In genomic region chr4:149308491-149308820, GRCm38 (mm10) we compare ENCODE assay signal across 8 mouse cellular contexts. TPM values are rescaled to one million over a fixed set of nuclear protein-coding genes. Genes with fewer than 3 reads are reported as not detected.
A peak's percentile ranks its signal among the peaks of the same experiment; 100 is the strongest.
DNase-seq lines count a peak whose midpoint lies in the region; ATAC-seq and TF ChIP-seq lines count a peak whose summit lies in the region.

No protein-coding gene starts in this region.

- ATAC-seq in liver, embryonic 15.5 days (ENCODE audit: insufficient read depth), result no peak

- peaks cover 8% of the 10 kb centered on the region for H3K4me1 ChIP-seq in testis, adult 2 months (ENCODE audit: control insufficient read depth, insufficient read depth, low read length)
- peaks cover 22% of the 10 kb centered on the region for H3K4me1 ChIP-seq in liver, embryonic 15.5 days (replicated peaks)

- peak overlapping the region; percentile 97 for H3K27ac ChIP-seq in gastrocnemius, adult 2 months
- peak overlapping the region; percentile 97 for H3K27ac ChIP-seq in testis, adult 2 months (ENCODE audit: control insufficient read depth, insufficient read depth, low read depth, low read length)
- H3K27ac ChIP-seq in liver, embryonic 15.5 days (replicated peaks), result no peak overlapping the region

- H3K36me3 ChIP-seq in testis, adult 2 months (ENCODE audit: control insufficient read depth, insufficient read depth, low read length), result no peaks in the 10 kb centered on the region
- no peaks in the 10 kb centered on the region for H3K36me3 ChIP-seq in liver, embryonic 15.5 days (replicated peaks)

- WGBS in liver, embryonic 15.5 days (ENCODE audit: insufficient replicate concordance), result 40% methylated on average over 3 of the region's 3 CpGs

- H3K4me3 ChIP-seq in gastrocnemius, adult 2 months, result peak overlapping the region; percentile 92
- H3K4me3 ChIP-seq in testis, adult 2 months (ENCODE audit: control insufficient read depth, low read depth, low read length), result peak overlapping the region; percentile 94
- H3K4me3 ChIP-seq in liver, embryonic 15.5 days (replicated peaks), result peak overlapping the region; percentile 75

- no peak for TF ChIP-seq CTCF in gastrocnemius, adult 2 months (IDR thresholded peaks at IDR 0.05)
- no peak for TF ChIP-seq CTCF in testis, adult 2 months (IDR thresholded peaks at IDR 0.05; ENCODE audit: control insufficient read depth, insufficient read depth, insufficient replicate concordance, low read depth, low read length)

- H3K9ac ChIP-seq in liver, embryonic 15.5 days, result no peak overlapping the region

- H3K9me3 ChIP-seq in liver, embryonic 15.5 days (replicated peaks), result no peaks in the 10 kb centered on the region

- DNase-seq in gastrocnemius, adult 2 months, result no peak
- no peak for DNase-seq in gastrocnemius, postnatal 10 days
- no peak for DNase-seq in testis, postnatal 14 days (ENCODE audit: low spot score)
- no peak for DNase-seq in spleen, postnatal 10 days (ENCODE audit: low spot score in 2 of 2)
- no peak for DNase-seq in right cerebral cortex, postnatal 25 days
- no peak for DNase-seq in retina, postnatal 1 day

- H3K4me2 ChIP-seq in liver, embryonic 15.5 days, result peak overlapping the region; percentile 98

- H3K27me3 ChIP-seq in testis, adult 2 months (ENCODE audit: control insufficient read depth, insufficient read depth, low read length), result no peaks in the 10 kb centered on the region
- H3K27me3 ChIP-seq in liver, embryonic 15.5 days, result peaks cover 40% of the 10 kb centered on the region

- TF ChIP-seq POLR2A in testis, adult 2 months (IDR thresholded peaks at IDR 0.05; ENCODE audit: control insufficient read depth, low read depth, low read length), result no peak

- intact Hi-C loops in gastrocnemius, adult 2 months (cut with DNase I), result no loop called here

RNA-seq across cellular contexts. Expression of gene Kif1b, which starts 1.0 kb away (rescaled TPM):
- 100 to 1,000 TPM; 256 to 358 TPM for total RNA-seq in gastrocnemius, adult 2 months (2021)
- 100 to 1,000 TPM; 245 to 257 TPM for total RNA-seq in gastrocnemius, postnatal 10 days (2021)
- polyA plus RNA-seq in testis, adult 2 months (2012; rRNA removed), result 24.9 and 25.9 TPM in 2 replicates
- 5.6 and 6.0 TPM in 2 replicates for polyA plus RNA-seq in liver, embryonic 15.5 days (2015; fragmentation: Nextera tagmentation; extraction: Ambion mirVana)
